Mouse (Mus musculus): ENCODE results near the gene Ssu72. TPM values are rescaled to one million over a fixed set of nuclear protein-coding genes. Genes with fewer than 3 reads are reported as not detected.

Ssu72 gene
- polyA plus RNA-seq, 1 experiment from 2014 or later = 122 TPM

DNA sequence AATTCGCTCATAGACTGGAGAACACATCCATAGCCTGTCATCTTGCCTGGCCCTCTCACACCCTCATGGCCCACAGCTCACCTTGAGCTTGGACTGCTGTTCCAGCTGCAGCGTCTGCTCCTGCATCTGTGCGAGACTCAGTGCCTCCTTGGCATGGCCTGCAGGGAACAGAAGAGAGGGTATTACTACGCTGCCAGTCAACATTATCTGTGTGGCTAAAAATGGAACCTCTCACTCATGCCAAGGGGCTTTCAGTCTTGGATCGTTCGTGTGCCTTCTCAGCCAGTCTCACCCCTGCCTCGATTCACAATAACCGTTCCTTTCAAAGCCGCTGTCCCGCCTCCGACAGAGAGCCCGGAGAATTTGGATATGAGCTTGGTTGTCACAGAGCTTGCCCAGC, 52.4 kb downstream of the Ssu72 start:
- Histone ChIP-seq H3K4me2 (no peak overlapping the region), H3K4me3 (ENCODE audit: low read depth, low read length) (no peak overlapping the region), H3K27ac (ENCODE audit: low read depth, low read length) (no peak overlapping the region), H3K27me3 (replicated peaks; ENCODE audit: control insufficient read depth, insufficient read depth, low read length) (no peaks in the 10 kb centered on the region), H3K4me1 (replicated peaks; ENCODE audit: control insufficient read depth, insufficient read depth, low read length) (peaks cover 18% of the 10 kb centered on the region), H3K36me3 (ENCODE audit: control insufficient read depth, insufficient read depth, low read length) (peaks cover 40% of the 10 kb centered on the region), H3K9ac (ENCODE audit: low read depth, low read length) (no peak overlapping the region), H3K9me3 (ENCODE audit: control insufficient read depth, low read length) (no peaks in the 10 kb centered on the region)
- DNase-seq (ENCODE audit: low spot score) (no peak), ATAC-seq (replicated peaks; ENCODE audit: low FRiP score) (no peak)
- WGBS = 93% methylated on average over 12 of the region's 12 CpGs

DNA sequence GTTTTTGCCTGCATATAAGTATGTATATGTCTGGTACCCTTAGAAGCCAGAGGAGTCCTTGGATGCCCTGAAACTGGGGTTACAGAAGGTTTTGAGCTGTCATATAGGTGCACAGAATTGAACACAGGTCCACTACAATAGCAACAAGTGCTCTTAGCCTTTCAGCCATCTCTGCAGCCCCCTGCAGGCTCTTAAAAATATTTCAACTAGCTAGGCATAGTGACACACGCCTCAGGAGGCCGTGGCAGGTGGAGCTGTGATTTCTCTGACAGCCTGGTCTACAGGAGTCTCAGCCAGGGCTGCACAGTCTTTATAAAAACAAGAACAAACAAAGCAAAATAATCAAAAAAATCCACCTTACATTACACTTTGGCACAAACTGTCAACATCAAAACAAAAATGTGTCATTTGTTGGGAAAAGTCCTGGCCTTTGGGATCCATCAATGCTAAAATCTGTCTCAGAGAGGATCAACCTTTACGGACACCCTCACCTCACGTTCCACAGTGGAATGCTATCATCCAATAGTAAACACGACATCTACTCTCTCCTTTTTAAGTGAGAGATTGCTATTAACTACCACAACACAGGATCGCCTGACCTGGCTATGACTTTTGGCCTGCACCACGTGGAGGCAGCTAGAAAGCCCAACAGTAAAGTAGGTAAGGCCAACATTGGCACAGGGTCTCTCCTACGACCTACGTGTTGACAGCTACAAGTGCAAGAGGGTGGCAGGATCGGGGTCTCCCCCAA, 55.4 kb downstream of the Ssu72 start:
- Histone ChIP-seq H3K9ac (ENCODE audit: low read depth, low read length) (peak overlapping the region; percentile 87), H3K9me3 (ENCODE audit: control insufficient read depth, low read length) (no peaks in the 10 kb centered on the region), H3K4me2 (peak overlapping the region; percentile 97), H3K36me3 (ENCODE audit: control insufficient read depth, insufficient read depth, low read length) (peaks cover 18% of the 10 kb centered on the region), H3K27me3 (replicated peaks; ENCODE audit: control insufficient read depth, insufficient read depth, low read length) (no peaks in the 10 kb centered on the region), H3K4me3 (ENCODE audit: low read depth, low read length) (peak overlapping the region; percentile 83), H3K4me1 (replicated peaks; ENCODE audit: control insufficient read depth, insufficient read depth, low read length) (peaks cover 18% of the 10 kb centered on the region), H3K27ac (ENCODE audit: low read depth, low read length) (0 out of 2 replicates have a peak overlapping the region, but pooled peaks have one; percentile 43)
- DNase-seq (ENCODE audit: low spot score) (no peak), ATAC-seq (replicated peaks; ENCODE audit: low FRiP score) (peak; percentile 30)
- WGBS = 2% methylated on average over 10 of the region's 10 CpGs

DNA sequence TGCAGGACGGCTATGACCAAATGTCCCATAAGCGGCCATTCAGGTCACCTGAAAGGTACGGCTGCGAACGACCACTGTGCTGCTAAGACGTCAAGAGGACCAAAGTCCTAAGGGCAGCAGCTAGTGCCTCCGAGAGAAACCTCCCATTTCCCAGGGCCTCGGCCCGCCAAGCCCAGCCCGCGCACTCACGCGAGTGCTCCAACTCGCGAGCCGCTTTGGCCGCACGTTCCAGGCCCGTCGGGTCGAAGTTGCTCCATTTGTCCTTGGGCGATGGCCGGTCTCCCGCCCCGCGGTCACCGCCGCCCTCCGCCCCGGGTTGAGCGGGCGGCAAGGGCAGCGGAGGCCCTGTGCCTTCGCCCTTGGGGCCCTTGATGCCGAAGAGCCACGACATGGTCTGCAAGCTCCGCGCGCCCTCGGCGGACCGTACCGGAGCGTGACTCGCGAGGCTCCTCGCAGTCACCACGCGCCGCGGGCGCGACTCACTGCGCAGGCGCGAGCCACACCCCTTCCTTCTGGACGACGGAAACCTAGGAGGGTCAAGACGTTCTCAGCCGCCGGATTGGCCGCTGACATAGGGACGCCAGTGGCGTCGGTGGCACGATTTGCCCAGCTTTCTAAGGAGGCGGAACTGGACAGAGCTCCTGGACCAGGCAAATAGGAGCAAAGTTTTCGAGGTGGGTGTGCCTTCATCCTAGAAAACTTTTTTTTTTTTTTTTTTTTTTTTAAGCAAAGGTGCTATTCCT, 56.2 kb downstream of the Ssu72 start, which contains the start of gene Atad3a:
Gene Atad3a, minus strand, starts transcription at position 481 of the 743 bp plus-strand sequence.
- H3K27me3 ChIP-seq (replicated peaks; ENCODE audit: control insufficient read depth, insufficient read depth, low read length) = no peaks in the 10 kb centered on the region
- WGBS = under 1% methylated on average over 61 of the region's 68 CpGs

DNA sequence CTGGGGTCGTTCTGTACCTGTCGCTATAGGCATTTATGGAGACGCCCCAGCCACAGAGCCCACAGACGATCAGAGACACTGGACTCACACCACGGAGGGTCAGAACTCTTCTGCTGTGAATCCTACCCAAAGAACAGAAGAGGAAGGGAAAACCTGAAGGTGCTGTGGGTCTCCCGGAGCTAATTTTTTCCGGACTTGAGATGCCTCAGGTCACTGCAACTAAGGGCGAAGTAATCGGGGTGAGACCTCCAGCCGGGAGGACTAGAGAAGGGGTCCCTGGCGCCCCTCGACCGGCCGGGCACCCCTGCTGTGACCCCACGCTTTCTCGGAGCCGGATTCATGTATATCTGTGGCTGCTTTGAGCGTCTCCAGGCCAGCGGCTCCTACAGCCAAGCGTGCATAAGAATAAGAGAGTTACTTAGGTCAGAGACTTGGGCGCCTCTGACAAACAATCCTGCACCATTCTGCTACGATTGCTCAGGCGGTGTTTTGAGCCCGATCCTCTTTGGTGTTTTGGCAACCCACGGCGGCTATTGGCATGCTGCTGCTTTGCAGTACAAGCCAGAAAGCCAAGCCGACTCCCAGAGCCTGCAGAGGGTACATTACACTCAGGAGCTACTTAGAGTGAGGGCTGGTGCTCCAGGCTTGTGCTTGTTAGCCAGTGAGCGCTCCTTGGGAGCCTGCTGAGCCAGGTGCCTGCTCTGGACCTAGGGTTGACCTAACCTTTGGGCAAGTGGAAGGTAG, 56.9 kb downstream of the Ssu72 start:
- WGBS = 3% methylated on average over 28 of the region's 28 CpGs
- ATAC-seq (replicated peaks; ENCODE audit: low FRiP score) = peak; percentile 1; the same call in 1 of the 2 replicates
- H3K9me3 ChIP-seq (ENCODE audit: control insufficient read depth, low read length) = no peaks in the 10 kb centered on the region

More for the DNA sequence above, 56.2 kb downstream of the Ssu72 start, which contains the start of gene Atad3a:
- Histone ChIP-seq H3K4me3 (ENCODE audit: low read depth, low read length) (peak within 1 kb of the TSS; percentile 83), H3K9me3 (ENCODE audit: control insufficient read depth, low read length) (no peaks in the 10 kb centered on the region), H3K4me2 (peak within 1 kb of the TSS; percentile 97), H3K9ac (ENCODE audit: low read depth, low read length) (peak within 1 kb of the TSS; percentile 87), H3K27ac (ENCODE audit: low read depth, low read length) (peak within 1 kb of the TSS; percentile 43; the same call in 1 of the 2 replicates), H3K4me1 (replicated peaks; ENCODE audit: control insufficient read depth, insufficient read depth, low read length) (peaks cover 18% of the 10 kb centered on the region), H3K36me3 (ENCODE audit: control insufficient read depth, insufficient read depth, low read length) (peaks cover 11% of the 10 kb centered on the region)
- peak; percentile 94 for DNase-seq (ENCODE audit: low spot score)
- peak; percentile 96 for ATAC-seq (replicated peaks; ENCODE audit: low FRiP score)

DNA sequence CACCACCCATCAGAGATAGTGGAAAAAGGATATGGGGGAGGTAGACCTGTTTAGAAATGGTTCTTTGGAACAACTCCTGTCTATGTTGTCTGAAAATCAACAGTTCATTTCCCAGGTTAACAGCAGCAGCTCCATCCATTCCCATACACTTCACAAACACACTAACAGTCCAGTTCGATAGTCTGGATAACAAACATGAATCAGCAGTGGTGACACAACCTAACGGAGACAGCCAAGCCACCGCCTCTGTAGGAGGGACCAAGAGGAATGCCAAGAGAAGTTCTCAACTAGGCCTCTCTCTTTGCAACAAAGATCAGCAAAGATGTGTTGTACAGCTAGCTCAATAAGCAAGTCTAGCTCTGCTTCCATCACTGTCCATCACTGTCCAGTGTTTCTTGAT, 57.8 kb downstream of the Ssu72 start:
- WGBS = 74% methylated on average over 3 of the region's 3 CpGs
- H3K9me3 ChIP-seq (ENCODE audit: control insufficient read depth, low read length) = no peaks in the 10 kb centered on the region
- peaks cover 18% of the 10 kb centered on the region for H3K4me1 ChIP-seq (replicated peaks; ENCODE audit: control insufficient read depth, insufficient read depth, low read length)
- DNase-seq (ENCODE audit: low spot score) = no peak
- no peaks in the 10 kb centered on the region for H3K27me3 ChIP-seq (replicated peaks; ENCODE audit: control insufficient read depth, insufficient read depth, low read length)
- H3K36me3 ChIP-seq (ENCODE audit: control insufficient read depth, insufficient read depth, low read length) = peaks cover under 1% of the 10 kb centered on the region
- H3K4me2 ChIP-seq = peak overlapping the region; percentile 97
- no peak overlapping the region for H3K27ac ChIP-seq (ENCODE audit: low read depth, low read length)
- no peak overlapping the region for H3K4me3 ChIP-seq (ENCODE audit: low read depth, low read length)
- no peak for ATAC-seq (replicated peaks; ENCODE audit: low FRiP score)
- no peak overlapping the region for H3K9ac ChIP-seq (ENCODE audit: low read depth, low read length)

More for the DNA sequence above, 56.9 kb downstream of the Ssu72 start:
- Histone ChIP-seq H3K4me2 (peak overlapping the region; percentile 97), H3K27me3 (replicated peaks; ENCODE audit: control insufficient read depth, insufficient read depth, low read length) (no peaks in the 10 kb centered on the region), H3K4me1 (replicated peaks; ENCODE audit: control insufficient read depth, insufficient read depth, low read length) (peaks cover 18% of the 10 kb centered on the region), H3K27ac (ENCODE audit: low read depth, low read length) (no peak overlapping the region), H3K4me3 (ENCODE audit: low read depth, low read length) (peak overlapping the region; percentile 83), H3K9ac (ENCODE audit: low read depth, low read length) (peak overlapping the region; percentile 87), H3K36me3 (ENCODE audit: control insufficient read depth, insufficient read depth, low read length) (peaks cover 5% of the 10 kb centered on the region)
- DNase-seq (ENCODE audit: low spot score) = no peak

DNA sequence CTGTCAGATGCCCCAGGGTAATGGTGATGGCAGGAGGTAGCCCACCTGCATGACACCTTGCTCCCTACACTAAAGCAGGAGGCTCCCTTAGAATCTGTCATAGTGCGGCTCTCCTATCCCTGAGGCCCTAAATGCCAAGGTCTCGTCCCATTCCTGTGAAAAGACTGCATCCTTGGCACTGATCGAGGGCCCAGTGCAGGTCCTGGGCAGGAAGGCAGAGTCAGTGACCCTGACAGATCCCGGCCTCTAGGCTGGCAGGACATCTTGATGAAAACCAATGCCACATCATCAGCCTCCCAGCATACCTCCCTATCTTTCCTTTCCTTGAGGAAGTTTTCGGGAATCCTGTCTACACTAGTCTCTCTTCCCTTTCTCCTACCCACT, 64.9 kb downstream of the Ssu72 start:
- 56% methylated on average over 5 of the region's 5 CpGs for WGBS
- H3K4me3 ChIP-seq (ENCODE audit: low read depth, low read length) = peak overlapping the region; percentile 61
- H3K27me3 ChIP-seq (replicated peaks; ENCODE audit: control insufficient read depth, insufficient read depth, low read length) = peaks cover 25% of the 10 kb centered on the region
- peaks cover 15% of the 10 kb centered on the region for H3K4me1 ChIP-seq (replicated peaks; ENCODE audit: control insufficient read depth, insufficient read depth, low read length)
- peak overlapping the region; percentile 78 for H3K4me2 ChIP-seq
- H3K9me3 ChIP-seq (ENCODE audit: control insufficient read depth, low read length) = no peaks in the 10 kb centered on the region
- peak overlapping the region; percentile 79 for H3K9ac ChIP-seq (ENCODE audit: low read depth, low read length)
- DNase-seq (ENCODE audit: low spot score) (no peak), ATAC-seq (replicated peaks; ENCODE audit: low FRiP score) (no peak)
- H3K27ac ChIP-seq (ENCODE audit: low read depth, low read length) = no peak overlapping the region
- no peaks in the 10 kb centered on the region for H3K36me3 ChIP-seq (ENCODE audit: control insufficient read depth, insufficient read depth, low read length)

DNA sequence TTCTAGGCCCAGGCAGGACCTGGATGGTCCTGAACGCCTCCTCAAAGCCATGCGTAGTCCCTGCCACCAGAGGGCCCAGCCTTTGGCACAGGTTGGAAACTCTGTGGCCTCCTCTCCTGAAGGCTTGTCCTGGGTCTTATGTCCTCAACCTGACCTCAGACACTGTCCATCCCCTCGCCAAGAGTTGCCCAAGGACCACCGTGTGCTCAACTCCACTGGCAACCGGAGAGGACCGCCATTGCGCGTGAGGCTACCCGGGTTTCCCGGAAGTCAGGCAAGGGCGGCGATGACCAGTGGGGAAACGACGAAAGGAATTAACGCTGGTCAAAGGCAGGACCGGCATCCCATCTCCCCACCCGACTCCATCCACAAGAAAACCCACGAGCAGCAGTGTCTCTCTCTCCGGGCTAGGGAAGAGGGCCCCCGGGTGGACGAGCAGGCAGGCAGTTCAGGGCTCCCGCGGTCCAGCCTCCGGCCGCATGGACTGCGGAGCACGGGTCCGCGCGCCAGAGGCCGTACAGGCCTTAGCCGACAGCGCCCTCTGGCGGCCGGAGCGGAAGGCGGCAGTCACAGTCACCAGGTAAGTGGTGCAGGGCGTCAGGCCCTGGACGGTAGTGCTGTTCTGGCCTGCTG, 65.4 kb downstream of the Ssu72 start:
- peak; percentile 92 for DNase-seq (ENCODE audit: low spot score)
- H3K27me3 ChIP-seq (replicated peaks; ENCODE audit: control insufficient read depth, insufficient read depth, low read length) = peaks cover 29% of the 10 kb centered on the region
- ATAC-seq (replicated peaks; ENCODE audit: low FRiP score) = peak; percentile 88
- H3K36me3 ChIP-seq (ENCODE audit: control insufficient read depth, insufficient read depth, low read length) = no peaks in the 10 kb centered on the region
- peaks cover 15% of the 10 kb centered on the region for H3K4me1 ChIP-seq (replicated peaks; ENCODE audit: control insufficient read depth, insufficient read depth, low read length)
- no peaks in the 10 kb centered on the region for H3K9me3 ChIP-seq (ENCODE audit: control insufficient read depth, low read length)
- H3K27ac ChIP-seq (ENCODE audit: low read depth, low read length) = 0 out of 2 replicates have a peak overlapping the region, but pooled peaks have one; percentile 26
- peak overlapping the region; percentile 79 for H3K9ac ChIP-seq (ENCODE audit: low read depth, low read length)
- H3K4me3 ChIP-seq (ENCODE audit: low read depth, low read length) = peak overlapping the region; percentile 61
- under 1% methylated on average over 39 of the region's 39 CpGs for WGBS
- peak overlapping the region; percentile 78 for H3K4me2 ChIP-seq

DNA sequence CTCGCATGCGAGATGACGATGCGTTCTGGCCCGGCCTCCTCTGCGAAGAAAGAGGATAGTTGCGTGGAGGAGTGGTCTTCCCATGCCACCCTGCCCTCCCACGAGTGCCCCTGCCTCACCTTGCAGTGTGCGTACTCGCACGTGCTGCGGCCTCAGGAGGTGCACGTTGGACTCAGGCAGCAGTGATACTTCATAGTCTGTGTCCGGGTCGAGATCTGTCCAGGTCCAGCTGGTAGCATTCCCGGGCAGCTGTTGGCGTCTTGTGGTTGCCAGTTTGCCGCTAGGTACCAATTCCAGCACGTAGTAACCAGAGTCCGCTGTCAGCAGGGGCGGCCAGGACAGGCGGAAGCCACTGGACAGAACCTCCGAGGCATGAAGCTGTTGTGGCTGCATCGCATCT, 66.0 kb downstream of the Ssu72 start:
- Histone ChIP-seq H3K27ac (ENCODE audit: low read depth, low read length) (no peak overlapping the region), H3K27me3 (replicated peaks; ENCODE audit: control insufficient read depth, insufficient read depth, low read length) (peaks cover 36% of the 10 kb centered on the region), H3K36me3 (ENCODE audit: control insufficient read depth, insufficient read depth, low read length) (no peaks in the 10 kb centered on the region), H3K9me3 (ENCODE audit: control insufficient read depth, low read length) (no peaks in the 10 kb centered on the region), H3K4me3 (ENCODE audit: low read depth, low read length) (peak overlapping the region; percentile 61), H3K9ac (ENCODE audit: low read depth, low read length) (peak overlapping the region; percentile 79), H3K4me1 (replicated peaks; ENCODE audit: control insufficient read depth, insufficient read depth, low read length) (peaks cover 15% of the 10 kb centered on the region), H3K4me2 (peak overlapping the region; percentile 78)
- no peak for DNase-seq (ENCODE audit: low spot score)
- 48% methylated on average over 24 of the region's 24 CpGs for WGBS
- no peak for ATAC-seq (replicated peaks; ENCODE audit: low FRiP score)

All from liver, embryonic 11.5 days (tissue).